Mouse (Mus musculus) c-Kit-positive CD71-negative TER-119-negative erythroid progenitor cells, embryonic 14.5 days (primary cell): ENCODE results near the gene Mapre3.
A peak's percentile ranks its signal among the peaks of the same experiment; 100 is the strongest.
"Not testable (repeated sequence)": the region's sequence is repeated elsewhere in the genome, so short reads cannot be mapped to it uniquely, and the experiment has no call there.

ENCODE experiments used
- DNase-seq: peaks from one replicate; pipeline ENCODE4 v3.0.0-alpha.2; 2013; ENCODE audit warnings: low read depth

Gene Mapre3

GRCm38 (mm10) chr5:30824124-30824988 lies 9.9 kb downstream of the Mapre3 start:
- no peak for DNase-seq

DNA sequence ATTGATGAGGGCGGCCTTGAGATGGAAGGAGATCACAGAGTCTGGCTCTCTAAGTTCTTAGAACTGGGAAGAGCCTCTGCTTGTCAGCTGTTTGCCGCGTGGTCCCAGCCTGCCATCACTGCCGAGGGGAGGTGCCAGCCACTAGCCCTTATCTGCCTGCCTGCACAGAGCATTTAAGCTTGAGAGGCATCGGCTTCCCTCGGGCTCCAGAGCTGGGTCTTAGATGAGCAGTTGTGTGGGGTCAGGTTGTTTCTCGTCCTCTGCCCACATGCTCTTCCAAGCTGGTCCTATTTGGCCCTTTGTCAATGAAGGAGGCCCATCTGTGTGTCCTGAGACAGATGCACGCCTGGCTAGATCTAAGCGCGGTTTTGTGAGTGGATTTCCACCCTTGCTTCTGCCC lies 10.7 kb downstream of the Mapre3 start:
- no peak for DNase-seq

DNA sequence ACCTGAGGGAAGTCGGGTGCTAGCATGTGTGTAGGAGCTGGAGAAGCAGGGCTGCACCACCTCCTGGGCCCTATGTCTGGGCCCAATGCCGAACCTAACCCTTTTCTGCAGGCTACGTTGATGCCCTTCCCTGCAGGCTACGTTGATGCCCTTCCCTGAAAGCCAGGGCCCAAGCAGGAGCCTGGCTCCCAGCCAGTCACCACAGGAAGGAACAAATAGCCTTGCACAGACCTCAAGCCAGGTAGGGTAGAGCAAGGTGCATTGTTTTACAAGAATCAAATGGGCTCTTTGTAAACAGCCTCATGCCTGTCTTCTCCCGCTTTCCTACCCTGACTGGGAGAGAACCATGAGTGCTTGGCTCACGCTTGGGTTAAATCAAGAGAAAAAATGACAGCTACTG lies 11.4 kb downstream of the Mapre3 start:
- DNase-seq = no peak

DNA sequence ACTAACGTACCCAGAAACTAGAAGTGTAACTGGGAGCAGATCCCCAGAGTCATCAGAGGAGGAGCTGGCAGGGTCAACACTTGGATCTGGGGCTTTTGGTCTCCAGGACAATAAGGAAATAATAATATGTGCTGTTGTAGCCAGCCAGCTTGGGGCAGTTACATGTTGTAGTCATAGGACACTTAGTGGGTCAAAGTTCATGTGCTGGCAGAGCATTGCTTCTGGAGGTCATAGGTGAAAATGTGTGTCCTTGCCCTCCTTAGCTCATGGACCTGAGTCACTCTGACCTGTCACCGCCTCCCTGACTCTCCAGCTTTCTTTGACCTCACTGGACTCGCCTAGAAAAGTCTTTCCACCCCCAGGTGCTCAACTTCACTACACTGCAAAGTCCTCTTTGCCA lies 19.0 kb downstream of the Mapre3 start:
- no peak for DNase-seq

DNA sequence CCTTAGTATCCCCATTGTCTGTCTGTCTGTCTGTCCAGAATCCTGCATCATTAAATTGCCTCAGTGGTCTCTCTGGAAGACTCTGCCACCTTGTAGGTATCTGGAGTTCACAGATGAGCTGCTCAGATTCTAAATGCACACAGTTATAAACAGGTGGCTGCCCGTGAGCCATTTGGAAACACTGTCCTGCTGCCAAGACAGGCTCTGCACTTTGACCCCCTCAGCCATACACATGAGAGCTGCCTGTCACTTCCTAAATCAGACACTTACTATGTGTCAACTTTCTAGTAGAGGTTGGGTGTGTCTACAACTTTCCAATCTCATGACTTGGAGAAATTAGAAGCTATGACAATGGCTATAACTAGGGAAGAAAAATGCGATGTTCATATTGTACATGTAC lies 25.3 kb downstream of the Mapre3 start:
- no peak for DNase-seq

GRCm38 (mm10) chr5:30841896-30842295 lies 27.5 kb downstream of the Mapre3 start:
- DNase-seq = no peak

- DNase-seq = no peak
Measured at GRCm38 (mm10) chr5:30849891-30850555, 35.6 kb downstream of the Mapre3 start.

DNA sequence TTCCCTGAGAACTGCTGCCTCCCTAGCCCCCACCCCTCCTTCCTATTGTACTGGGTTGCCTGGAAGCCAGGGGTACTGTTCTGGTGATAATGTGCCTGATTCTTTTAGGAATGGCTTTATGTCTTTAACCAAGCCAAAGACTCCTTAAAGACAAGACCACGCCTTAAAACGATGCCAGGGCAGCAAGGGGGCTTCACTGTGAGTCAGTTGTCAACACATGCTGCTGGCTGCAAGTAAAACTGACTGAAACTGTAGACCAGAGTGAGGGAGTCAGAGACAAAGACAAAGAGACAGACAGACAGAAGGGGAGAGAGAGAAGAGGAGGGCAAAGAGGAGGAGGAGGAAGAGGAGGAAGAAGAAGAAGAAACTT lies 36.1 kb downstream of the Mapre3 start:
- no peak for DNase-seq

DNA sequence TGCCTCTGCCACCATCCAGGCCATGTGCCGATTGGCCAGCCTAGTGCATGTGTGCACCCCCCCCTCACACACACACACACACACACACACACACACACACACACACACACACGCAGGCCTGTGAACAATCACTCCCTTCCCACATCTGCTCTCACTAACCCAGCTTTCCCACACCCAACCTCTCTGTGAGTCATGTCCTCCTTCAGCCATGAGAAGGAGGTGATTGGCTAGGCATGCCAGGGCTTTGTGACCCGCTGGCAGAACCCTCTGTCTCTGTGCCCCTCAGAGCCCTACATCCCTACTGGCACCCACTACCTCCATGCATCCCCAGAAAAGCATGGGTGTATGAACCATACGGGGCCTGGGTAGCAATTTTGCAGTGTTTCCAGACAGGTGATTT lies 39.1 kb downstream of the Mapre3 start:
- DNase-seq = no peak

DNA sequence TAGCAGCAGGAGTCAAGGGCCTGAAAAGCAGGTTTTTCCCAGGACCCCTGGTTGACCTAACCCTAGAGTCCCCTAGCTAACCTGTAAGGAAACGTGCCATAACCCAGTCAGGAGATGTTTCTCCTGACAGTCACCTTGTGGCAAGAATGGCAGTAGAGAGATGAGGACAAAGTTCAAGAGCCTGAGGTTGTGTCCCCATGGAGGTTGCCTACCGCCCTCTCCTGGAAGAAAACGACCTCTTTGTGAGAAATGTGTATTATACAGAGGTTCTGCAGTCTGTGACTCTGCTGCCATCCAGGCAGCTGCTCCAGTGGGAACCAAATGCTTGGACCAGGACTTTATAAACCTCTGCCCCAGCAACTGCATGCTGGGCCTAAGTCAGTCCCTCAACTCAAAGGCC lies 41.2 kb downstream of the Mapre3 start:
- no peak for DNase-seq

- no peak for DNase-seq
Measured at GRCm38 (mm10) chr5:30856124-30856523, 41.7 kb downstream of the Mapre3 start.

DNA sequence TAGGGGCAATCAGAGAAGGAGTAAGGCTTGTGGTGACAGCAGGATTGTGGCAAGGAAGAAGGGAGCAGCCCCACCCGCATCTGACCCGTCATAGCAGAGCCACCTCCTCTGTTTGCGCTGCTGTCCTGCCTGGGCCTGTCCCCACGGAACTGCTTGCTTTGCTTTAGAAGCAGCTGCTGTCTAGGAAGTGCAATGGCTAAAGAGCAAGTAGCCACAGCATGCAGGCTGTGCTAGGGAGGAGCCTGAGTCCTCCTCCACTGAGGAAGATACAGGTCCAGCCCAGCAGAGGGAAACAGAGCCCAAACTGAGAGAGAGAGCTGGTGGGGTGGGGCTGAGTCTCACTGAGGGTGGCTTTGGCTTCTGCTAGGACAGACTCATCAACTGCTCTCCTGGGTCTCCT lies 49.4 kb downstream of the Mapre3 start:
- DNase-seq = no peak

DNA sequence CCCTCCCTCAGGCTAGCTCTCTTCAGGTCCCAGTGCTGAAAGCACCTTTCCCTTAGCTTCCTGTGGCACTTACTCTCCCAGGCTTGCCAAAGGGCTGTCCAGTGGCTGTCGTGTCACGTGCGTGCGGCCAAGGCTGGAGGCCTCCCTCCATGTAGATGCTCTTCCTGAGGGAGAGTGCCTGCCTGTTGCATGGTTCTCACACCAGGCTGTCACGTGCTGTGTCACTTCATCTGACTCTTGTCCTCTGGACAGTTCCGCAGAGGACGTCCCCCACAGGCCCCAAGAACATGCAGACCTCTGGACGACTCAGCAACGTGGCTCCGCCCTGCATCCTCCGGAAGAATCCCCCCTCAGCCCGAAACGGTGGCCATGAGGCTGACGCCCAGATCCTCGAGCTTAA lies 49.9 kb downstream of the Mapre3 start:
- DNase-seq = no peak

DNA sequence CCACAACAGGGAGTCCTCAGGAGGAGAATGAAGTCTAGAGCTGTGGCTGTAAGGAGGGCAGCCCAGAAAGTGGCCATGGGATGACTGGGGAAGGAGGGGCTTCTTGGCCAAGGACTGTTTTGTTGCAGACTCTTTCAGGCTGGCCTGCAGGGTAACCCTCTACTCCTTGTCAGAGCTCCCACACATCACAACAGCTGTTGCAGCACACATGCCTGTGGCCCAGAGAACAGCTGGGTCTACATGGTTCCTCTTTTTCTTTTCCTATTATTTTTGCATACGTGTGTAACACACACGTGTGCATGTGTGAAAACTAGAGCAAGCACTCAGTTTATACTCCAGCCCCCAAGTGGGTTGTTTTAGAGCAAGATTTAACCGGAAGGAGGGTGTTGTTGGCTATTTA lies 52.4 kb downstream of the Mapre3 start:
- DNase-seq = no peak

DNA sequence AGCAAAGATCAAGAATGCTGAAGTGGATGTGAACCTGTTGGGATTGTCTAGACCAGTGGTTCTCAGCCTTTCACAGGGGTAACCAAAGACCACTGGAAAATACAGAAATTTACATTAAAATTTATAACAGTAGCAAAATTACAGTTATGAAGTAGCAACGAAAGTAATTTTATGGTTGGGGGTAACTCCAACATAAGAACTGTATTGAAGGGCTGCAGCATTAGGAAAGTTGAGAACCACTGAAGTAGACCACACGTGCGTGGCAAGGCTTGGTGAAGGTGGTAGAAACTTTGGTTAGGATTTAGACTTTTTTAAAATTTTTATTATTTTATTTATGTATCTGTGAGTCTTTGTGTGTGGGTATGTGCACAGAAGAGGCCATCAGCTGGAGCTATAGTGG lies 53.3 kb downstream of the Mapre3 start, which contains the start of gene Tmem214:
Gene Tmem214, plus strand, starts transcription at position 301 of the 400 bp plus-strand sequence.
- no peak for DNase-seq

DNA sequence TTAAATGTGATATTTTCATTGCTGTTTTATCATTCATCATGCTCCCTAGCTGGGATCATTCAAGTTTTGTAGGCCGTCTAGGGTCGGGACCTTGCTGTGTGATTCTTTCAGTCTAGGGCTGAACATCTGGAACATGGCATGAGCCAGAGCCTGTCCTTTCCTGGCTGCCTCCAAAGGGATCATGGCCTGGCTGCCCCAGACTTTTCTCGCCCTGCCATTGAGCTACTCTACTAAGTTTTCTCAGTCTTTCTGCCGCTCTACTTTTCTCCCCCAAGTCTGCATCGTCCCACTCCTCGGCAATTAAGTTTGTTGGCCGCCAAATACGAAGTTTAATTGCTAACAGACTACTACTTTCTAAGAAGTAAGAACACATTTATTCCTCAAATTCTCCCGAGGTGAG lies 54.5 kb downstream of the Mapre3 start:
- DNase-seq = no peak

DNA sequence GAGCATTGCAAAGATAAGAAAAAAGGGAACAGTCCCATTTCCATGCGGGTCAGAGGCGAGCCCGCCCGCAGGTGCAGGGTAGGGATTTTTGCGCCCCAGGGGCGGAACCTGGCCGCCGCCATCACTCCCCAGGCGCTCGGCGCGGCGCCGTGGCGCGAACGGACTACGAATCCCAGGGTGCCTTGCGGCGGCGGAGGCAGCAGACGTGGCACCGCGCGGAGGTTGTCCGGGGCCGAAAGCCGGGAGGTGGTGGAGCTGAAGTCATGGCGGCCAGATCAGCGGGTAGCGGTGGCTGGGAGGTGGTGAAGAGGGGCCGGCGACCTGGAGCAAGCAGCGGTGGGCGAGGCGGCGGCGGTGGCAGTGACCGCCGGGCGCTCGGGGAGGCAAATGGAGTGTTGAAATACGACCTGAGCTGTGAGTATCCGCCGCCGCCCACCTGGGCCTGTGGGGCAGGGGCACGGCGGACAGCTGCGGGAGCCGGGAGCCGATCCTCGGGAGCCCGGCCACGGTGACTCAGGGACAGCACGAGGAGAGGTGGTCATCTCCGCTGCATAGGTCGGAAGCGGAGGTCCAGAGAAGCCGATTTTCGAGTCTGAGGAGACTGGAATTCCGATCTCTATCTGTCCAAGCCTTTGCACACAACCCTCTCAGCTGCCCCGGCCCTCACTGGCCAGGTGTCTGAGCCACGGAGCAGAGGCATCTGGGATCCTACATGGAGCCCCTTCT lies 55.1 kb downstream of the Mapre3 start:
- DNase-seq = peak; percentile 76

- no peak for DNase-seq
Measured at GRCm38 (mm10) chr5:30870131-30870406, 55.6 kb downstream of the Mapre3 start.

DNA sequence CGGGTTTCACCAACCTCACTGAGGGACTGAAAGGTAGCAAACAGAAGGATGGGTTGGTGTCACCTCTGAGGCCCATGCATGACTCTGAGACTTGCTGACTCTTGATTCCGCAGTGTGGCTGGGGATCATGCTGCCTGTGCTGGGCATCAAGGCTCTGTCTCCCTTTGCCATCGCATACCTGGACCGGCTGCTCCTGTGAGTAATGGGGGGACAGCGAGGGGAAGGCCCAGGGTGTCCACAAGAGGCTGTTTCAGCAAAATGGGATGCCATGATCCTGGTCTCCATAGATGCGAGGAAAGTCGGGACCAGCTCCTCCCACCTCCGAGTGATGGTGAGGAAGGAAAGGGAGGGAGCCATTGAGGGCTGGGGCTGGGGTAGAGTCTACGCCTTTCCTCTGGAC lies 58.1 kb downstream of the Mapre3 start:
- DNase-seq = no peak

DNA sequence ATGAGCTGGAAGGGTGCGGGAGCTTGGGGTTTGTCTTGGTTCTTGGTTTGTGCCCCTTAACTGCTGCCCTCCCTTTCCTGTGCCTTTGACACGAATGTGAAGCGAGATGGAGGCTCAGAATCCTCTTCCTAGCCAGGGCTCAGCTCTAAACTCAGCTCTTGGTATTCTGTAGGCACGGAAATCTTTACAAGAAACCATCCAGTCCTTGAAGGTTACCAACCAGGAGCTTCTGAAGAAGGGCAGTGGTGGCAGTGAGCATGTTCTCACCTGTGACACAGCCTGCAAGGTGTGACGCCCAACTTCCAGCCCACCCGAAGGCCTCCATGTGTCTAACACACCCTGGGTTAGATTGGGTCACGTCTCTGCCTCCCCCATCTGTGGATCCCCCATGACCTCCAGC lies 59.9 kb downstream of the Mapre3 start:
- no peak for DNase-seq

DNA sequence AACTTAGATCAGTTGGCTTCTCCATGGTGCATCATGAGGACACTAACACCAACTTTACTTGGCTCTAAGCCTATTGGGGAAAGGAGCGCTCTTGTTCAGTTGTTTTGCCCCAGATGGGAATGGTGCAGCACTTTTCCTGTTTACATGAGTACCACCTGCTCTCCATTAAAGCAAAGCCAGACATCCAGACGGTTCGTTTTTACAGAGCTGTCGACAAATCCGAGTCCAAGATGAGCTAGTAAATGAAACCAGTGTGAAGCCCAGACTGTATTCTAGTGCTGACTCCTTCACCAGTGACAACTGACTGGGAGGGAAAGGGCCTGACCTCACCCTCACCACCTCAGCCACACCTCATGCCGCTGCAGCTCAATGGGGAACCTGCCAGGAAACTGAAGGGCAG lies 64.2 kb downstream of the Mapre3 start:
- no peak for DNase-seq

- DNase-seq = no peak
Measured at GRCm38 (mm10) chr5:30879347-30879943, 65.0 kb downstream of the Mapre3 start.

- DNase-seq = not testable (repeated sequence)
Measured at GRCm38 (mm10) chr5:30881839-30882238, 67.4 kb downstream of the Mapre3 start.
